8 mouse cellular contexts compared by ENCODE assay signal in genomic region chr11:6267320-6268254, GRCm38 (mm10). TPM values are rescaled to one million over a fixed set of nuclear protein-coding genes. Genes with fewer than 3 reads are reported as not detected.
DNase-seq lines count a peak whose midpoint lies in the region; ATAC-seq and TF ChIP-seq lines count a peak whose summit lies in the region.

Gene Ddx56, minus strand, starts transcription at chr11:6267772.

- DNase-seq in 3134 (ENCODE audit: extremely low read depth, insufficient read length, low spot score): peak; percentile 89
- peak; percentile 93 for DNase-seq in adrenal gland, postnatal 36 days
- peak; percentile 96 to 97 for DNase-seq in heart, adult 18-20 months
- peak; percentile 97 for DNase-seq in kidney, adult 2 months
- peak; percentile 86 to 91 for DNase-seq in spleen, adult 2 months (ENCODE audit: low read depth in 1 of 2, low spot score in 2 of 2)

- no peak for TF ChIP-seq CTCF in kidney, adult 2 months (conservative IDR thresholded peaks at IDR 0.05; ENCODE audit: insufficient read depth, insufficient read length, low read depth, low read length)
- no peak for TF ChIP-seq CTCF in spleen, adult 2 months (IDR thresholded peaks at IDR 0.05; ENCODE audit: extremely low read depth, insufficient read depth, insufficient read length, insufficient replicate concordance)

- peak; percentile 81 for TF ChIP-seq POLR2A in kidney, adult 2 months (IDR thresholded peaks at IDR 0.05; ENCODE audit: low read depth, low read length)
- peak; percentile 63 for TF ChIP-seq POLR2A in spleen, adult 2 months (IDR thresholded peaks at IDR 0.05; ENCODE audit: low read depth, low read length)

- peaks cover 60% of the 10 kb centered on the region for H3K36me3 ChIP-seq in embryonic facial prominence, embryonic 13.5 days
- no peaks in the 10 kb centered on the region for H3K36me3 ChIP-seq in kidney, adult 2 months (ENCODE audit: control insufficient read depth, insufficient read depth, low read length)
- peaks cover 68% of the 10 kb centered on the region for H3K36me3 ChIP-seq in limb, embryonic 12.5 days
- H3K36me3 ChIP-seq in midbrain, embryonic 15.5 days (replicated peaks): peaks cover 50% of the 10 kb centered on the region
- peaks cover 29% of the 10 kb centered on the region for H3K36me3 ChIP-seq in spleen, adult 2 months (ENCODE audit: control insufficient read depth, insufficient read depth, low read length)

- peak within 1 kb of the TSS; percentile 97 for H3K27ac ChIP-seq in embryonic facial prominence, embryonic 13.5 days
- H3K27ac ChIP-seq in kidney, adult 2 months (ENCODE audit: insufficient read depth, low read depth, low read length): peak within 1 kb of the TSS; percentile 79
- peak within 1 kb of the TSS; percentile 89 for H3K27ac ChIP-seq in limb, embryonic 12.5 days
- peak within 1 kb of the TSS; percentile 94 for H3K27ac ChIP-seq in midbrain, embryonic 15.5 days
- peak within 1 kb of the TSS; percentile 84 for H3K27ac ChIP-seq in spleen, adult 2 months (ENCODE audit: insufficient read depth, low read length)

- H3K4me1 ChIP-seq in embryonic facial prominence, embryonic 13.5 days: peaks cover 10% of the 10 kb centered on the region
- H3K4me1 ChIP-seq in kidney, adult 2 months (ENCODE audit: control insufficient read depth, insufficient read depth, low read length): peaks cover 8% of the 10 kb centered on the region
- H3K4me1 ChIP-seq in limb, embryonic 12.5 days (replicated peaks): peaks cover 11% of the 10 kb centered on the region
- peaks cover 26% of the 10 kb centered on the region for H3K4me1 ChIP-seq in midbrain, embryonic 15.5 days
- H3K4me1 ChIP-seq in spleen, adult 2 months (ENCODE audit: control insufficient read depth, insufficient read depth, insufficient read length): peaks cover 6% of the 10 kb centered on the region; the same call in 1 of the 2 replicates

- WGBS in embryonic facial prominence, embryonic 13.5 days: 2% methylated on average over 50 of the region's 50 CpGs
- 2% methylated on average over 50 of the region's 50 CpGs for WGBS in kidney, adult 2 months
- 2% methylated on average over 50 of the region's 50 CpGs for WGBS in limb, embryonic 12.5 days
- WGBS in midbrain, embryonic 15.5 days: 1% methylated on average over 50 of the region's 50 CpGs
- WGBS in spleen, adult 2 months: 1% methylated on average over 50 of the region's 50 CpGs

- H3K9ac ChIP-seq in embryonic facial prominence, embryonic 13.5 days: peak within 1 kb of the TSS; percentile 90
- peak within 1 kb of the TSS; percentile 83 for H3K9ac ChIP-seq in limb, embryonic 12.5 days (replicated peaks)
- H3K9ac ChIP-seq in midbrain, embryonic 15.5 days: peak within 1 kb of the TSS; percentile 72

- no peaks in the 10 kb centered on the region for H3K27me3 ChIP-seq in embryonic facial prominence, embryonic 13.5 days
- H3K27me3 ChIP-seq in kidney, adult 2 months (replicated peaks; ENCODE audit: control insufficient read depth, insufficient read depth, low read length): no peaks in the 10 kb centered on the region
- H3K27me3 ChIP-seq in limb, embryonic 12.5 days: no peaks in the 10 kb centered on the region
- no peaks in the 10 kb centered on the region for H3K27me3 ChIP-seq in midbrain, embryonic 15.5 days (replicated peaks)
- H3K27me3 ChIP-seq in spleen, adult 2 months (ENCODE audit: control insufficient read depth, insufficient read depth, low read length): no peaks in the 10 kb centered on the region

- ATAC-seq in embryonic facial prominence, embryonic 13.5 days (ENCODE audit: insufficient number of reproducible peaks, insufficient read depth, low FRiP score, low TSS enrichment, low read depth): peak; percentile 89
- ATAC-seq in limb, embryonic 12.5 days (ENCODE audit: insufficient number of reproducible peaks, insufficient read depth, low FRiP score, low TSS enrichment, low read depth): peak; percentile 95
- ATAC-seq in midbrain, embryonic 15.5 days (replicated peaks): peak; percentile 97

- H3K4me2 ChIP-seq in embryonic facial prominence, embryonic 13.5 days: peak within 1 kb of the TSS; percentile 94
- H3K4me2 ChIP-seq in limb, embryonic 12.5 days: peak within 1 kb of the TSS; percentile 96
- H3K4me2 ChIP-seq in midbrain, embryonic 15.5 days: peak within 1 kb of the TSS; percentile 83

- no peaks in the 10 kb centered on the region for H3K9me3 ChIP-seq in embryonic facial prominence, embryonic 13.5 days
- H3K9me3 ChIP-seq in limb, embryonic 12.5 days: no peaks in the 10 kb centered on the region
- no peaks in the 10 kb centered on the region for H3K9me3 ChIP-seq in midbrain, embryonic 15.5 days

- peak within 1 kb of the TSS; percentile 88 for H3K4me3 ChIP-seq in embryonic facial prominence, embryonic 13.5 days
- H3K4me3 ChIP-seq in kidney, adult 2 months (ENCODE audit: insufficient read depth, low read depth, low read length): peak within 1 kb of the TSS; percentile 84
- peak within 1 kb of the TSS; percentile 95 for H3K4me3 ChIP-seq in limb, embryonic 12.5 days (replicated peaks)
- peak within 1 kb of the TSS; percentile 64 for H3K4me3 ChIP-seq in midbrain, embryonic 15.5 days
- peak within 1 kb of the TSS; percentile 85 for H3K4me3 ChIP-seq in spleen, adult 2 months (ENCODE audit: extremely low read depth, insufficient read depth, insufficient read length)

RNA-seq across cellular contexts. Expression of gene Ddx56, which starts in this region (rescaled TPM):
- 10 to 100 TPM; 55.5 to 59.4 TPM for total RNA-seq in adrenal gland, postnatal 36 days (2021)
- polyA plus RNA-seq in embryonic facial prominence, embryonic 13.5 days (2015; fragmentation: Nextera tagmentation; extraction: Ambion mirVana): 88.1 and 97.2 TPM in 2 replicates
- total RNA-seq in heart, adult 18-20 months (2021): 10 to 100 TPM; 22.1 to 25.0 TPM
- polyA plus RNA-seq in kidney, adult 2 months (2012; rRNA removed): 29.1 and 29.3 TPM in 2 replicates
- polyA plus RNA-seq in limb, embryonic 12.5 days (2016; fragmentation: Nextera tagmentation; extraction: Ambion mirVana): 108 and 112 TPM in 2 replicates
- polyA plus RNA-seq in midbrain, embryonic 15.5 days (2015; fragmentation: Nextera tagmentation; extraction: Ambion mirVana): 71.4 and 72.2 TPM in 2 replicates
- polyA plus RNA-seq in spleen, adult 2 months (2012; rRNA removed): 17.4 and 19.5 TPM in 2 replicates

Comparison
In these comparisons a context has a peak if more than half of its experiments do, and no peak if none do; other contexts are left out.
1. Peak in every context shown above with its lines: DNase-seq, ATAC-seq, H3K4me3 ChIP-seq and H3K27ac ChIP-seq.